Mouse (Mus musculus) neural tube, embryonic 13.5 days (tissue): ENCODE measurements around the gene Ms4a4b. TPM values are rescaled to one million over a fixed set of nuclear protein-coding genes. Genes with fewer than 3 reads are reported as not detected.
"Not testable (repeated sequence)": the region's sequence is repeated elsewhere in the genome, so short reads cannot be mapped to it uniquely, and the experiment has no call there.

Experiments used
- ATAC-seq: fragments of 200-750 bp; cut with Nextera tagmentation; 2 replicates; pipeline ENCODE4 v1.8.0; 2017; ENCODE audit warnings: low read depth, mild to moderate bottlenecking, moderate TSS enrichment, moderate library complexity
- H3K27ac ChIP-seq: fragments of 300-500 bp; sonication (generic); replicated peaks from 2 replicates; pipeline ENCODE4 v1.5.1; 2015; ENCODE audit warnings: moderate library complexity, mild to moderate bottlenecking, inconsistent platforms
- H3K27me3 ChIP-seq: fragments of 300-500 bp; sonication (generic); 2 replicates; pipeline ENCODE4 v1.6.1; 2015; ENCODE audit warnings: mild to moderate bottlenecking, inconsistent platforms
- H3K36me3 ChIP-seq: fragments of 300-500 bp; sonication (generic); 2 replicates; pipeline ENCODE4 v1.6.1; 2015; ENCODE audit warnings: mild to moderate bottlenecking, inconsistent platforms
- H3K4me1 ChIP-seq: fragments of 300-500 bp; sonication (generic); replicated peaks from 2 replicates; pipeline ENCODE4 v1.6.1; 2015; ENCODE audit warnings: inconsistent platforms
- H3K4me2 ChIP-seq: fragments of 300-500 bp; sonication (generic); 2 replicates; pipeline ENCODE4 v1.6.1; 2015; ENCODE audit warnings: inconsistent platforms, mild to moderate bottlenecking, moderate library complexity
- H3K4me3 ChIP-seq: fragments of 300-500 bp; sonication (generic); 2 replicates; pipeline ENCODE4 v1.5.1; 2015; ENCODE audit warnings: mild to moderate bottlenecking, inconsistent platforms
- H3K9ac ChIP-seq: fragments of 300-500 bp; sonication (generic); 2 replicates; pipeline ENCODE4 v1.6.1; 2015; ENCODE audit warnings: moderate library complexity, mild to moderate bottlenecking, inconsistent platforms
- H3K9me3 ChIP-seq: fragments of 300-500 bp; sonication (generic); 2 replicates; pipeline ENCODE4 v1.6.1; 2016; ENCODE audit warnings: inconsistent platforms
- WGBS: fragments of 180-500 bp; shearing (Covaris S2); methylation state at CpG from one replicate; pipeline ENCODE4 v1.1.7; 2015; 5-methylcytosine and 5-hydroxymethylcytosine counted together
- polyA plus RNA-seq: library from polyadenylated mRNA; unstranded; fragments of >200 nt; fragmentation: Nextera tagmentation; extraction: Ambion mirVana; gene quantifications from 2 replicates; pipeline ENCODE4 v1.2.1, GENCODE M21; 2015

Gene Ms4a4b
- not detected in 2 replicates for polyA plus RNA-seq

DNA sequence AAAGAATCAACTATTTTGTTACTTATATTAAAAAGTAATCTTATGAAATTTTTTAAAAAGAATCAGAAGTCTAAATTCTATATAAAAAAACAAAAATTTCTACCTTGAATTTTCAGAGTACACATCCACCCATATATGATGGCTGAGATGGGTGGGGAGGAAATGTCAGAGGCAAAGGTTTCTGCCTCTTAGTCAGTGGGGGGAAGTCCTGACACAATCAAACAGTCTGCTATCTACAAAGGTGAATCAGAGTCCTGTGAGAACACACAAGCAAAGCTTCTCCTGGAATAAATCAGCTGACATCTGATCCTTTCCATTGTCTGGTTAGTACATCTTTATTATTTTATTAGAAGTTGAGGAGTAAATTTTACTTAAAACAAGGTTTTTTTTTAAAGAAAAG, at the start of gene Ms4a4b:
Ms4a4b (plus strand) TSS at position 216 of the 400 bp plus-strand sequence.
- Histone ChIP-seq H3K27me3 (no peaks in the 10 kb centered on the region), H3K4me2 (no peak within 1 kb of the TSS), H3K27ac (no peak within 1 kb of the TSS), H3K9ac (no peak within 1 kb of the TSS), H3K4me3 (no peak within 1 kb of the TSS), H3K36me3 (no peaks in the 10 kb centered on the region), H3K4me1 (no peaks in the 10 kb centered on the region), H3K9me3 (no peaks in the 10 kb centered on the region)
- no peak for ATAC-seq

DNA sequence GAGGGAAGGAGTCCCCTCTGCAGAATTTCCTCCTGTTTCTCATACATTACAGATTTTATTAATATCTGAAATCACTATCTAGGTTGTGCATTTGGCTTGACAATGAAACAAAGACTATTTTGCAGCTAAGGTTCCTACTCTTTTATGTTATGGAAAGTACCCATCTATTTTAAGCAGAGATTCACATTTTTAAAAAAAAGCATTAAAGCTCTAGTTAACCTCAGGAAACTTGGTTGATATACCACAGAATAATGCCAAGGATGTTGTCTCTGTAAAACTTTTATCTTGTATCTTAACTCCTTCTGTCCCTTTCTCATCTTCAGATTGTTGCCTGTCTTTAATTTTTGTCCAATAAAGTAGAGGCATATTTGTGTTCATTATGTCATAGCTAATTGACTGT, 47.6 kb upstream of the Ms4a4b start:
- no peaks in the 10 kb centered on the region for H3K36me3 ChIP-seq
- no peaks in the 10 kb centered on the region for H3K9me3 ChIP-seq
- H3K4me2 ChIP-seq, result no peak overlapping the region
- H3K4me3 ChIP-seq, result no peak overlapping the region
- ATAC-seq, result no peak
- H3K27ac ChIP-seq, result no peak overlapping the region
- no peaks in the 10 kb centered on the region for H3K27me3 ChIP-seq
- no peak overlapping the region for H3K9ac ChIP-seq
- no peaks in the 10 kb centered on the region for H3K4me1 ChIP-seq

DNA sequence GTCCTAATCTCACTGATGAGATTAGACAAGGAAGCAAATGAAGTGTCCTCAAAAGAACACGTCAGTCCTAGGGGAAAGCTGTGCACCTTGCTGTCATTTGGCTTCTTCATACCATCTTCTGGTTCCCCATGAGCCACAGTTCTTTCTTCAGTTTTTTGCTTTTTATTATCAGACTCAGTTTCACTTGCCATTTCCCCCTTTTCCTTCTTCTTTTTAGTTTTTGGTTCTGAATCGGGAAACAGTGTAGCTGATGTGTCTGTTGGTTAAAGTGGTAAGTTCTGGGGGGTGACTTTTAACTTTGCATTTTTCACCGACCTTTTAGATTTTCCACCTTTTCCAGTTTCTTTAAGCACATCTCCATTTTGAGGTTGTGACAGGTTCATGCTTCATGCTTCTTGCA, 38.8 kb upstream of the Ms4a4b start, which contains the start of gene Ms4a4c:
Ms4a4c (plus strand) TSS at position 244 of the 400 bp plus-strand sequence.
- H3K9me3 ChIP-seq, result no peaks in the 10 kb centered on the region
- H3K27ac ChIP-seq, result no peak within 1 kb of the TSS
- no peak within 1 kb of the TSS for H3K9ac ChIP-seq
- H3K4me1 ChIP-seq, result no peaks in the 10 kb centered on the region
- H3K4me2 ChIP-seq, result no peak within 1 kb of the TSS
- no peak within 1 kb of the TSS for H3K4me3 ChIP-seq
- ATAC-seq, result no peak
- 91% methylated on average over 3 of the region's 3 CpGs for WGBS
- no peaks in the 10 kb centered on the region for H3K27me3 ChIP-seq
- no peaks in the 10 kb centered on the region for H3K36me3 ChIP-seq

DNA sequence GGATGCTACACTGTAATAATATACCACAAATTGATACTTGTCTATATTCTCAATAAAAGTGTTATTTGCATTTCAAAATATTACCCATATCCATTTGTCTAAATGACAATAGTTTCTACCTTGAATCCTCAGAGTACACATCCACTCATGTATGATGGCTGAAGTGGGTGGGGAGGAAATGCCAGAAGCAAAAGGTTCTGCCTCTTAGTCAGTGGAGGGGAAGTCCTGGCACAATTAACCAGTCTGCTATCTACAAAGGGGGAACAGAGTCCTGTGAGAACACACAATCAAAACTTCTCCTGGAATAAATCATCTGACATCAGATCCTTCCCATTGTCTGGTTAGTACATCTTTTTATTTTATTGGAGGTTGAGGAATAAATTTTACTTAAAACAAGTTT, 35.9 kb upstream of the Ms4a4b start:
- no peaks in the 10 kb centered on the region for H3K36me3 ChIP-seq
- H3K27ac ChIP-seq, result no peak overlapping the region
- no peak overlapping the region for H3K4me3 ChIP-seq
- H3K9ac ChIP-seq, result no peak overlapping the region
- no peaks in the 10 kb centered on the region for H3K9me3 ChIP-seq
- no peaks in the 10 kb centered on the region for H3K27me3 ChIP-seq
- no peak overlapping the region for H3K4me2 ChIP-seq
- no peak for ATAC-seq
- H3K4me1 ChIP-seq, result no peaks in the 10 kb centered on the region

DNA sequence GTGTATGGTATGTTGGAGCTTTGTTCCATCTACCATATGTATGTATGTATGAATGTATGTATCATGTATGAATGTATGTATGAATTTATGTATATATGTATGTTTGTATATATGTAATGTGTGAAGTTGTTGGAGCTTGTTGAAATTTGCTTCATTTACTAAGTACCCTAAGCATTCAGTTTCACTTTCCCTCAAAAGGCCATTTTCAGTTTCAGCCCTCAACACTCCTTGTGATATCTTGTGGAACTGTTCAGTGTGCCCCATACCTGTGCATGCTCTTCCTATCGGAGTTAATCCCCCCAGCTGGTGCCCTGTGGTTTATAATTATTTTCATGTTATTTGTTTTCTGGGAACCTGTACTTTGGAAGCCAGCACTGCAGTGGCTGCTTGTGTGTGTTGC, 34.8 kb upstream of the Ms4a4b start:
- no peak overlapping the region for H3K4me3 ChIP-seq
- ATAC-seq, result no peak
- no peaks in the 10 kb centered on the region for H3K9me3 ChIP-seq
- no peak overlapping the region for H3K9ac ChIP-seq
- H3K27me3 ChIP-seq, result no peaks in the 10 kb centered on the region
- H3K4me2 ChIP-seq, result no peak overlapping the region
- WGBS, result 89% methylated on average over 1 of the region's 1 CpGs
- no peaks in the 10 kb centered on the region for H3K4me1 ChIP-seq
- H3K27ac ChIP-seq, result no peak overlapping the region
- no peaks in the 10 kb centered on the region for H3K36me3 ChIP-seq

DNA sequence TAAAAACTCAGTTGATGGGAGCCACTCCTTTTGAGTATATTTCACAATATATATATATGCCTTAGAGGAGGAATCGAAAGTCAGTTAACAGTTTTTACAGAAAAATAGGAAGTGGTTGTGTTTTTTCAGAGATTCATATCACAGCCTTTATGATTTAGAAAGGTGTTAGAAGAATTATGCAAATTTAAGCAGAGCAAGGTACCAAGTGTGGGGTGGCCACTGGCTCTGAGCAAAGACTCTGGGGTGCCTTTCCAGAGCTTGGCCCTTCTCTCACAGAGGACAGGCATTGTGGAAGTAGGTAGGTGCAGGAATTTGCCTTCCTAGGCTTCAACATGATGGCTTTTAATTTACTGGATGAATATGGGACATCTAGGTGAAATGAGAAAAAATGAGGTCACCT, 31.7 kb upstream of the Ms4a4b start:
- no peaks in the 10 kb centered on the region for H3K27me3 ChIP-seq

DNA sequence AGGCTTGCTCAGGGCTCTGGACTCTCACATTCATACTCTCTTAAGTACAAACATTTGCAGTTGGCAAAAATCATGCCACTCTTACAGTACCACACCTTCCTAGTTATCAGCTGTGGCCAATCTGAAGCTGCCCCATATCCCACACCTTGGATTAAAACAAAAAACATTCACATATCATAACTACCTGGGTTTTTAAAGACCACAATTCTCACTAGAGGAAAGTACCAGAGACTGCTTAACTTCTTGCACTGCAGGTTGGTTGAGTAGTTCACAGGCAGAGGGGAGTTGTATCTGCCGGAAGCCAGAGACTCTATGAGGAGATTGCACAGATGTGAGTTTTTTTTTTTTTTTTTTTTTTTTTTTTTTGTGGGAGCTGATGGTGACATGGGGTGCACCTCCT, 29.3 kb upstream of the Ms4a4b start:
- Histone ChIP-seq H3K27ac (no peak overlapping the region), H3K4me3 (no peak overlapping the region), H3K36me3 (no peaks in the 10 kb centered on the region), H3K4me1 (no peaks in the 10 kb centered on the region), H3K27me3 (no peaks in the 10 kb centered on the region), H3K4me2 (no peak overlapping the region), H3K9me3 (no peaks in the 10 kb centered on the region), H3K9ac (no peak overlapping the region)
- 95% methylated on average over 1 of the region's 1 CpGs for WGBS
- no peak for ATAC-seq

More for the DNA sequence above, 31.7 kb upstream of the Ms4a4b start:
- no peak overlapping the region for H3K9ac ChIP-seq
- H3K27ac ChIP-seq, result no peak overlapping the region
- H3K36me3 ChIP-seq, result no peaks in the 10 kb centered on the region
- no peaks in the 10 kb centered on the region for H3K9me3 ChIP-seq
- ATAC-seq, result no peak
- H3K4me1 ChIP-seq, result no peaks in the 10 kb centered on the region
- H3K4me3 ChIP-seq, result no peak overlapping the region
- H3K4me2 ChIP-seq, result no peak overlapping the region
- WGBS, result 86% methylated on average over 1 of the region's 1 CpGs

DNA sequence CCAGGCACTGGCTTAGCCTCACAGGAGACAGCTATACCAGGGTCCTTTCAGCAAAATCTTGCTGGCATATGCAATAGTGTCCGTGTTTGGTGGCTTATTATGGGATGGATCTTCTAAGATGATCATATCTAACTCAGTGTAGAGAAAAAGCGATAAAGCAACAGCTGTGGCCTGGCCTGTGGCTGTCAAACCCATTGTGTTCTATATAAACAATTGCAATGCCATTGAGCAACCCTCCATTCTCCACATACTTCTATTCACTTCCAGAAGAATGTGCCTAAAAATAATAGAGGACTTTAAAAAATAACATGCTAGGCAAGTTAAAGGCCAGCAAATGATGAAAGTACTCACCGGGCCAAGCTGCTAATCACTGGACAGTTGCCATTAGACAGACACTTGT, 27.8 kb upstream of the Ms4a4b start:
- Histone ChIP-seq H3K4me2 (no peak overlapping the region), H3K36me3 (no peaks in the 10 kb centered on the region), H3K27me3 (no peaks in the 10 kb centered on the region), H3K9me3 (no peaks in the 10 kb centered on the region), H3K9ac (no peak overlapping the region), H3K27ac (no peak overlapping the region), H3K4me1 (no peaks in the 10 kb centered on the region), H3K4me3 (no peak overlapping the region)
- ATAC-seq, result no peak
- 74% methylated on average over 3 of the region's 3 CpGs for WGBS

DNA sequence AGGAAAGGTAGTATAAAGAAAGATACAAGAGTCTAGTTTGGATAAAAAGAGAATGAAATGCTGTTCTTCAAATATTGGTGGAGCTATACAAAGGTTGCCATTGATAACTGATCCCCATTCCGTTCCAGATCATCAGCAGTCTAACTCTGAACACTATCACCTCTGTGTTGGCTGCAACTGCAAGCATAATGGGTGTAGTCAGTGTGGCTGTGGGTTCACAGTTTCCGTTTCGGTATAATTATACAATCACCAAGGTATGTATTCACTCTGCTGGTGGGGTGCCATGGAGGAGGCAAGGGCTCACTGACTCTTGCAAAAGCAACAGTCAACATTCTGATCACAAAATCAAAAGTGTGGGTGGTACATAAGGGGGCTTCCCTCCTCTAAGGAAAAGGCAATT, 24.5 kb upstream of the Ms4a4b start:
- H3K27me3 ChIP-seq, H3K4me3 ChIP-seq, H3K27ac ChIP-seq, ATAC-seq, H3K36me3 ChIP-seq, H3K9me3 ChIP-seq, H3K4me2 ChIP-seq, H3K9ac ChIP-seq, H3K4me1 ChIP-seq: not testable (repeated sequence)
- 84% methylated on average over 3 of the region's 3 CpGs for WGBS

DNA sequence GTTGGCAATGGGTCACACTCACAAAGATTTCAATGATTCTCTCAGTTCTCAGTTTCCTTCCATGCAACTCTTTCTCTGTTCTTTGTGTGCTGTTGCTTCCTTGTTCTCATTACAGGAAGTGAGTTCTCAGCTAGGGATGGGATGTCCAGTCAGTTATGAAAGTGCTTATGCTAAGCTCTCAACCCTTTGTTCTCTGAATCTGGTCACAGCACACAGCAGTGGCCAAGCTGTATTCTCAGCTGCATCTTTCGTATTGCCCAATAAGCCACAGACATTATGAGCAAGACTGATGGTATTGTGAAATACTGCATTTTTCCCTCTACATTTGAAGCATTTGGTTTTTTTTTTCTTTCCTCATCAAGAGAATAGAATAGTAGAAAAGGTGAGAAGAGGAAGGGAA, 12.1 kb upstream of the Ms4a4b start:
- not testable (repeated sequence) for H3K27ac ChIP-seq, H3K36me3 ChIP-seq, H3K9me3 ChIP-seq, H3K27me3 ChIP-seq, H3K4me3 ChIP-seq, ATAC-seq, H3K4me2 ChIP-seq, H3K9ac ChIP-seq, H3K4me1 ChIP-seq
- WGBS, result 89% methylated on average over 1 of the region's 1 CpGs

DNA sequence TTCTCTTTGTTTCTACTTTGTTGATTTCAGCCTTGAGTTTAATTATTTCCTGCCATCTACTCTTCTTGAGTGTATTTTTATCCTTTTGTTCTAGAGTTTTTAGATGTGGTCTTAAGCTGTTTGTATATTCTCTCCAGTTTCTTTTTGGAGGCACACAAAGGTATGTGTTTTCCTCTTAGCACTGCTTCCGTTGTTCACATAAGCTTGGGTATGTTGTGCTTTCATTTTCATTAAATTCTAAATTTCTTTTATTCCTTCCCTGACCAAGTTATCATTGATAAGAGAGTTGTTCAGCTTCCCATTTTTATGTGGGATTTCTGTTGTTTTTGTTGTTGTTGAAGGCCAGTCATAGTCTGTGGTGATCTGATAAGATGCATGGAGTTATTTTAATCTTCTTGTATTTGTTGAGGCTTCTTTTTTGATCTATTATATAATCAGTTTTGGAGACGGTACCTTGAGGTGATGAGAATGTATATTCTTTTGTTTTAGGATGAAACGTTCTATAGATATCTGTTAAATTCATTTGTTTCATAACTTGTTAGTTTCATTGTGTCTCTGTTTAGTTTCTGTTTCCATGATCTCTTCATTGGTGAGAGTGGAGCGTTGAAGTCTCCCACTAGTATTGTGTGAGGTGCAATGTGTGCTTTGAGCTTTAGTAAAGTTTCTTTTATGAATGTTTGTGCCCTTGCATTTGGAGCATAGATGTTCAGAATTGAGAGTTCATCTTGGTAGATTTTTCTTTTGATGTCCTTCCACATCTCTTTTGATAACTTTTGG, 8.1 kb upstream of the Ms4a4b start:
- 92% methylated on average over 4 of the region's 4 CpGs for whole genome bisulfite sequencing
- H3K27me3 ChIP-seq, result no peaks in the 10 kb centered on the region
- H3K4me1 ChIP-seq, result no peaks in the 10 kb centered on the region
- H3K9ac ChIP-seq, result no peak overlapping the region
- H3K36me3 ChIP-seq, result no peaks in the 10 kb centered on the region
- no peak for ATAC-seq
- no peak overlapping the region for H3K27ac ChIP-seq
- no peaks in the 10 kb centered on the region for H3K9me3 ChIP-seq
- no peak overlapping the region for H3K4me2 ChIP-seq
- no peak overlapping the region for H3K4me3 ChIP-seq

DNA sequence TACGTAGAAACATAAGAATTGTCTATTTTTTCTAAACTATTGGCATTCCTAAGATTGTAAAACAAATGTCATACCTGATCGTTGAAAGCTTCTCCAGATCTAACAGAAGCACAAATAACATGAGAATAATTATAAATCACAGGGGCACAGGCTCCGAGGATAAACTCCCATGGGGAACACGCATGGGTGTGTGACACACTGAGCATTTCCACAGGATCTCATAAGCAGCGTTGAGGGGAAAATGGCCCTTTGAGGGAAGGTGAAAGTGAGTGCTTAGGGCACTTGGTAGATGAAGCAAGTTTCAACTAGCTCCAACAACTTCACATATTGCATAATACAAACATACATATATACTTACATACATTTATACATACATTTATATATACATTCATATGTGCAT, 611 bp downstream of the Ms4a4b start:
- no peak for ATAC-seq
- H3K4me3 ChIP-seq, result no peak overlapping the region
- WGBS, result 88% methylated on average over 5 of the region's 5 CpGs
- no peak overlapping the region for H3K9ac ChIP-seq
- no peaks in the 10 kb centered on the region for H3K9me3 ChIP-seq
- no peak overlapping the region for H3K27ac ChIP-seq
- H3K27me3 ChIP-seq, result no peaks in the 10 kb centered on the region
- H3K4me1 ChIP-seq, result no peaks in the 10 kb centered on the region
- H3K4me2 ChIP-seq, result no peak overlapping the region
- H3K36me3 ChIP-seq, result no peaks in the 10 kb centered on the region

DNA sequence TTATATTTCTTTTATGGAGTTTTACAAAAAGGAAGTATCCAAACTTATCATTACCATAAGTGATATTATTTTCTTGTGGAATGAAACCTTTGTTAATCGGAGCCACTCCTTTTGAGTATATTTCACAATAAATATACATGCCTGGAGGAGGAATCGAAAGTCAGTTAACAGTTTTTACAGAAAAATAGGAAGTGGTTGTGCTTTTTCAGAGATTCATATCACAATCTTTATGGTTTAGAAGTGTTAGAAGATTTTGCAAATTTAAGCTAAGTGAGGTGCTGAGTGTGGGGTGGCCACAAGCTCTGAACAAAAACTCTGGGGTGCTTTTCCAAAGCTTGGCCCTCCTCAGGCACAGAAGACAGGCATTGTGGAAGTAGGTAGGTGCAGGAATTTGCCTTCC, 3.9 kb downstream of the Ms4a4b start:
- no peaks in the 10 kb centered on the region for H3K9me3 ChIP-seq
- no peak overlapping the region for H3K9ac ChIP-seq
- no peak overlapping the region for H3K4me3 ChIP-seq
- 88% methylated on average over 2 of the region's 2 CpGs for WGBS
- no peaks in the 10 kb centered on the region for H3K4me1 ChIP-seq
- H3K27me3 ChIP-seq, result no peaks in the 10 kb centered on the region
- no peaks in the 10 kb centered on the region for H3K36me3 ChIP-seq
- H3K27ac ChIP-seq, result no peak overlapping the region
- H3K4me2 ChIP-seq, result no peak overlapping the region
- ATAC-seq, result no peak
